Mouse (Mus musculus) left cerebral cortex, postnatal 4 days (tissue): ENCODE results near the gene Gpank1. TPM values are rescaled to one million over a fixed set of nuclear protein-coding genes. Genes with fewer than 3 reads are reported as not detected.

Experiments
- DNase-seq: peaks from one replicate; pipeline ENCODE4 v3.0.0-alpha.2; 2022
- intact Hi-C: fragments of 180-260 bp; cut with DNase I; formaldehyde crosslinking; loops from one replicate; pipeline ENCODE4 v1.15.1; 2025
- total RNA-seq, 2 experiments: library from RNA; stranded (reverse); gene quantifications; 2 replicates each; pipeline ENCODE4 v1.2.3; 2021

Gpank1 gene
- total RNA-seq, 2 experiments from 2014 or later, result 10.7 to 12.1 TPM

DNA sequence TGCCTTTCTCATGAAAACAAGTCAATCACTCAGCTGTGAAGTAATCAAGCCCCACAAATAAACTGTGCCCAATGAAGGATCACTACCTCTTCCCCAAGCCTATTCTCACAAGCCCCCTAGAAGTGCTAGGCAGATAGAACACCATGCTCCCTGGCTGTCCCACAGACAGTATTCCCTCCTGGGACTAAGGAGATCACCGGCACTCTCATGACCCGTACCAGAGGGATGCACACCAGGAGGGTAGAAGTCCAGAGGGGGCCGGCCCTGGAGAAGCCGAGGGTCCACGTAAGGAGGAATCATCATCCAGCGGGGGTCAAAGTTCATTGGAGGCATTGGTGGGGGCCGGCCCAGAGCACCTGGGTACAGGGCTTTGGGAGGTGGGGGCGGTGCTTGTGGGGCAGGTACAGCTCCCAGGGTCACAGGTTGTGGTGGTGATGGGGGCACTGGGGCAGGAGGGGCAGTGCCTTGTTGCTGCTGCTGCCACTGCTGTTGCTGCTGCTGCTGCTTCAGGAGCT lies 36.5 kb downstream of the Gpank1 start:
- intact Hi-C loops, result no loop called here

DNA sequence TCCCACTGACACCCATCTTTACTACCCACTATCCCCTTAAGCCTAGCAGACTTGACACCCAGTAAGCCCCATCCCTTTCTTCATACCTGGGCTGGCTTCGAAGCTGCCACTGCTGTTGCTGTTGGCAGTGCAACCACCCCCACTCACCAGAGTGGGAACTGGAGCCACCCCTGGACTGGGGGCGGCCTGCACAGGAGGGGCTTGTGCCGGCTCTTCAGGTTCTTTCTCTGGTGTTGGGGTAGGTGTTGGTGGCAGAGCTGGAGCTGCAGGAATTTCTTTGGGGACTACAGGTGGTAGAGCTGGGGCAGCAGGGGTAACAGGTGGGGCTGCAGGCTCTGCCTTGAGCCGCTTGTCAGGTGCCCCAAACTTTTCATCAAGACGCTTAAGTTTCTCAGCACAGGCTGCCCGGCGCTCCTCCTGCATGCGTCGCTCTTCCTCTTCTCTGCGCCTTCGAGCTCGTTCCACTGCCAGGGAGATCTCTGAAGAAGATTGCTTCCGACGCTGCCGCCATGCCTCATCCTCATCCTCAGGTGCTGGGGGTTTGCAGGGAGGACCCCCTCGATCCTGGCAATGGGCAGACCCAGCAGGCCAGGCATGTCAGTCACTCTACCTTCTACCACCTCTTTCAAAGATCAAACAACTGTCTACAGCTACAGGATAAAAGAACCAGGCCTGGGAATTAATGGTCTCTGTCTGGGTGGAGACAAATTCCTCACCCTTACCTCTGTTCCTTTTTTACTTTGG lies 37.8 kb downstream of the Gpank1 start:
- intact Hi-C loops, result no loop called here
- DNase-seq, result no peak

More for the DNA sequence above, 36.5 kb downstream of the Gpank1 start:
- no peak for DNase-seq

DNA sequence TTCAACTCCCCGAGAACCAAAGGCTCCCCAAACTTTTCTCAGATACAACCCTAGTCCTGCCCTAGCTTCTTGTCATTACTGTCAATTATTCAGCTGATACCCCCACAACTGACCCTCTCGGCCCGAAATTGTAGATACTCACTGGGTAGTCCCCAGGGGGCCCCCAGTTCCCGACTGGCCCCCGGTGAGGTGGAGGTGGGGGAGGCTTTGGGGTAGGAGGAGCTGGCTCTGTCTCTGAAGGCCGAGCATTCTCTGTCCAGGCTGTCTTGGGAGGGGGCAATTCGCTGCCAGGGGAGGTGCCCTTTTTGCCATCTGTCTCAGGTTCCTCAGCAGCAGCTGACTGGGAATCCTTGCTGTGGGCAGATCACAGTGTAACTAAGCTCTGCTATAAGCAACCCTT lies 38.4 kb downstream of the Gpank1 start:
- intact Hi-C loops, result no loop called here
- DNase-seq, result no peak

DNA sequence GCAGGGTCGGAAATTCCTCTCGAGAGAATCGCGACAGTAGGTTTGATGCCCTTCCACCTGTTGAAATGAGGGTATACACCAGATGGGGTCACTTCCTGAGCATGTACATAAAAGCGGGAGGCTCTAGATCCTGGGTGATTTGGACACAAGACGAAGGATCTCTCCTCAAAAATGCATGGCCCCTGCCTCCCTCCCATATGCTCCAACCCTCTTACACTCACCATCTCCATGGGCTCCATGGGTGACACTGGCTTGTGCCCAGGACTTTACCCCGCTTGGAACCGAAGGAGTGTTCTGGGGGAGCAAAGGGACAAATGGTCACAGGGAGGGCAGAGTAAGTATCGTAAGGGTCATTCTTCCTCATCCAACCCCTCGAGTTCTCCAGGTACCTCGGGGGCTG lies 40.2 kb downstream of the Gpank1 start:
- intact Hi-C loops, result no loop called here
- DNase-seq, result no peak

DNA sequence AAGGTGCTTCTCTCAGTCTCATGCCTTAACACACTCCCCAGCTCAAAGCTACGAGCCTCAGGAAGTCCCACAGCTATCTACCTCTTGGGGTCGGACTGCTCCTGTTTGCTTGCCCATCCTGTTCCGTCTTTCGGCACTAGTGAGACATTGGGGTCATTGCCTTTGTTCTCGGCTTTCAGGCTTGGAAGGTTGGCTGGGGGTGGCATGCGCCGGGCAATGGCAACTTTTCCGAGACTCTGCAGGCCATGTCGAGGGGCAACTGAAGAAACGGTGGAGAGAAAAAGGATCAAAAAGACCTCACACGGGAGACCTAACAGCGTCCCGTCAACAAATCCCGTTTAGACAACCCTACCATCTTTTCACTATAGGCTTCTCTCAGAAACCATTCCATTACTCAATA lies 40.9 kb downstream of the Gpank1 start:
- intact Hi-C loops, result no loop called here

DNA sequence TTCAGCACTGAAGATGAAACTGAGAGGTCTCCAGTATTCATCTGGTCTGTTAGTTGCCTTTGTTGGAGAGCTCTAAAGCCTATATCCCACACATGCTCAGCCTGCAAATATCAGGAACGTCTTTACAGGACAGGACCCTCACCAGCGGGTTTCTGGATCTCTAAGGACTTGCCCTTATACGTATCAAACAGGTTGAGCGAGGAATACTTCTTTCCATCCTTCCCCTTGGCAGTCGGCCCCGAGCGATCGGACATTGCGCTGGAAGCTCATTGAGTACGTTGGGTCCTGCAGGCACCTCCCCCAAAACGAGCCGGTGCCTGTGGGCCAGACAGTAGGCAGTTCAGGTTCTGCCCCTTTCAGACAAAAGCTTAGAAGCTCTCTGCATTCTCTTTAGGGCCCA lies 41.5 kb downstream of the Gpank1 start:
- no peak for DNase-seq
- intact Hi-C loops, result no loop called here

More for the DNA sequence above, 40.9 kb downstream of the Gpank1 start:
- DNase-seq, result no peak

DNA sequence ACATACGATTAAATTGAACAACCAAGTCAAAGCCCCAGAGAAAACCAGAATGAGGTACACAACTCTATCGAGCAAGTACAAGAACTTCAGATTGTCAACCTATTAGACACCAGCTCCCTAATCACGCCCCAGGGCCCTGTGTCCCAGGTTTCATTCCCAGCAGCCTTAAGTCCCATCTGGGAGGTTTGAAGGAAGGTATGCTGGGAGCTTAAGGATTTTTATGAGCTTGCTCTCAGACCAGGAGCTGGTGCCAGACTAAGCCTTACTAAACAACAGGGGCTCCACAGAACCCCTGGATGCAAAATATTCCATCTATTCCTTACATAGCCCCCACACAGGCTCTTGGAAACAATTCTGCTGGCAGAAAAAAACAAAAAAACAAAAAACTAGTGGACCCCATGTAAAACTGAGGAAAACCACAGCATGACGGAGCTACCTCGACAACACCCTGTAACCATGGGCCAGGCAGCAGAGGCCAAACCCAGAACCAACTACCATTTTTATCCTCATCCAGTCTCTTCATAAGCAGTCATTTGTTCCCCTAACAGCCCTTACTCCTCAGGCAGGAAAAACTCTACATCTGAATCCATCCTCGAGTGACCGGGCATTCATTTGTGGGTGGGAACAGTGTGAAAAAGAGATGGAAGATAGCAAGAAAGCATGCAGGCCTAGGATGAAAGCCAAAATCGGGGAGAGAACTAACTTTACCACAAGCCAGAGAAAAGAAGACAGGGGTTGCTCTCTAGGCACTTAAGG lies 42.2 kb downstream of the Gpank1 start:
- intact Hi-C loops, result no loop called here
- no peak for DNase-seq

DNA sequence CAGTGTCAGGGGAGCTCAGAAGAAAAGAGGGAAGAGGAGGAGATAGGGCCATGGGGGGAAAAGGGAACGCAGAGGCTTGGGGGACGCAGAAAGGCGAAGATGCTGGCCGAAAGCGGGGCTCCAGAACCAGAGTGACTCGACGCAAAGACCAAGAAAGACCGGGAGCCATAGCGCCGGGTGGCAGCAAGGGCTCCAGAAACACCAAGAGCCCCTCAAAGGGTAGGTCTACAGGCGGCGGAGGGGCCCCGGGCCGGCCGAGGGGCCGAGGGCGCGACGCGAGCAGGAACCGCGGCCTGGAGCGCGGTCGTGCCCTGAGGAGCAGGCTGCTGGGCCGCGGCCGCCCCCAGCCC lies 42.9 kb downstream of the Gpank1 start:
- no peak for DNase-seq
- intact Hi-C loops, result no loop called here

DNA sequence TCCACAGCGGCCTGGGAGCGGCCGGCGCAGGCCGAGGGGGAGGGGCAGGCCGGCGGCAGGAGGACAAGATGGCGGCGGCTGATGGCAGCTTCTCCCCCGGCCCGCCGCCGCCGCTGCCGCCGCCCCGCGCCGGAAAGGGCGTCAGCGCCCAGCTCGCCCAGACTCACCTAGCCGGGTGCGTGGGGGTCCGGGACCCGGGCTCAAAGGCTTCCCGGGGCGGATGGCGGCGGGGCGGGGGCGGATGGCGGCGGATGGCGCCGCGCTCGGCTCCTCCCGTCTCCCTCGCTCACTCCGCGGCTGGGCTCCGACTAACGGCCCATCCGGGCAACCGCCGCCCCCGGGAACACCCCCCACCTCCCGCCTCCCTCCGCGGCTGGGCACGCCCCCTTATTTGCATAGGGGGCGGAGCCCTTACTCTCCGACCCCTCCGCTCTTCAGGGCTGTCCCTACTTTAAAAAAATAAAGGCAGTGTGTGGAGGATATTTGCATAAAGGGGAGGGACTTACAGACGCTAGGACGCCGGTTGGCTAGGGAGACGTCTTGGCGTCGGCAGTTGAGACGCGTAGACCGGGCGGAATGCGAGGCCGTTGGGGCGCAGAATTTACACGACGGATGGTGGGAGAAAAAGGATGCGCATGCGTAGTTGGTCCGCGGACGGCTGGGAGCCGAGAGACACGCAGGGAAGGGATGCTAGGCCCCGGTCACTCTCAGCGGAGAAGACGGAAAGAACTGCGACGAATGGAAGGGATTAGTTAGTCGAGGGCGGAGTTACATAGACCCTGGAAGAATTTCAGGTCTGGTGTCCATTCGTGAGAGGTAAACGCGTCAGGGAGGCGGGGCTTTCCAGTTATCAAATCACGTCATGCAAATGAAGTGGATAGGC lies 43.6 kb downstream of the Gpank1 start, which contains the start of gene Prrc2a:
Gene Prrc2a (minus strand): TSS at position 330 of the 883 bp plus-strand sequence.
- intact Hi-C loops, result loop anchor here (5.0 kb wide), 1 partner anchor 67 kb away; the partner anchor contains the start of gene Atp6v1g2
- peak; percentile 99 for DNase-seq

DNA sequence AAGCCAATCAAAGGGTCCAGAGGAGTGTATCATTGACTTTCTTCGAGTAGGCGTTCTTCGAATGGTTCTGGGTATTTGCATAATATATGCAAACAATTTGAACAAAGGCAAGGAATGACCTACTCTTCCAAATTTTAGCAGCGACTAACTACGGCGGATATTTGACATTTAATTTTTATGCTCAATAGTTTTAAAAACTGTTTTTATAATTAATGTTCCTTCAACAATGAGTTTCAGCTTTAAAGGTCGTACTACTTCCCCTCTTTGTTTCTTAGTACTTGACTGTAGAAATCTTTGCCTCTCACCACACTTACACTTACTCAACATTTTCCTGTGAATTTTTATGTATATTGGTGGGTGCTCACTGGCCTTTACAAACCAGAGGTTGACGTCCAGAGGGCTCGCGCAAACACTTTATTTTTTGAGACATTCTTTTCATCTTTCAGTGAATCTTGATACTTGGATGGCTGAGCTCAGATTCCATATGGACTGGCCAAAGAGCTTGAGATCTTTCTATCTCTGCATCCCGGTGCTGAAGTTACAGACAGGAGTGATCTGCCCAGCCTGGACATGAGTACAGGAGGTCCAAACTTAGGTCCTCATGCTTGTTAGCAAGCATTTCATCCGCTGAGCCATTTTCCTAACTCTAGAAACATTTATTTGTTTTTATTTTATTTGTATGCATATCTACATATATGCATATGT lies 44.3 kb downstream of the Gpank1 start:
- no peak for DNase-seq
- intact Hi-C loops, result loop anchor here (2.0 to 5.0 kb wide), 2 partner anchors 29 to 67 kb away; partner anchors contain the start of genes Atp6v1g2 and Ltb

DNA sequence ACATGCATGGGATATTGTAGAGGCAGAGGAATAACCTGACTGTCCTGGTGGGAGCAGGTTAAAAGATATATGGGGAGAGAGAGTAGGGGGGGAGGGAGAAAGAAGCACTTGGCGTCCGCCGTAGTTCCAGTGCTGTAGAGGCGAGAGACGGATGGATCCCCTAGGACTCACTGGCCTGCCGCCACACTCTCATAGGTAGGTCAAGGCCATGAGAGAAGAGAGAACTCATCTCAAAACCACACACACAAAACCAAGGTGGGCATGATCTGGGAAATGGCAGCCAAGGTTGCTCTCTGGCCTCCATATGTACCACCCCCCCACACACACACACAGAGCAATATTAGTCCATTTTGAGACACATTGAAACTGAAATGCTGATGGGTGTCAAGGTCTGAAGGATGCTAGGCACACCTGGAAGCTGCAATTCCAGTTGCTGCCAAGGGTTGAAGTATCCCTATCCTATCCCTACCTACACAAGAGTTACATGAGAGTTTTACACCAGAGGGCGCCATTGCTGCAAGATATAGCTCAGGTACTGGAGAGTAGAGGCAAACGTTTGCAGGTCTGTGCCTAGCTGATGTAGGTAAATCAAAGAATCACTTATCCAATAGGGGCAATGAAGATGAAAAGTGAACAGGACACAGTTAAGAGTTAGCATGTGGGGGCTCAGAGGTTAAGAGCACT lies 45.2 kb downstream of the Gpank1 start:
- peak; percentile 65 for DNase-seq
- intact Hi-C loops, result loop anchor here (2.0 to 5.0 kb wide), 2 partner anchors 28 to 66 kb away; partner anchors contain the start of genes Atp6v1g2 and Ltb

DNA sequence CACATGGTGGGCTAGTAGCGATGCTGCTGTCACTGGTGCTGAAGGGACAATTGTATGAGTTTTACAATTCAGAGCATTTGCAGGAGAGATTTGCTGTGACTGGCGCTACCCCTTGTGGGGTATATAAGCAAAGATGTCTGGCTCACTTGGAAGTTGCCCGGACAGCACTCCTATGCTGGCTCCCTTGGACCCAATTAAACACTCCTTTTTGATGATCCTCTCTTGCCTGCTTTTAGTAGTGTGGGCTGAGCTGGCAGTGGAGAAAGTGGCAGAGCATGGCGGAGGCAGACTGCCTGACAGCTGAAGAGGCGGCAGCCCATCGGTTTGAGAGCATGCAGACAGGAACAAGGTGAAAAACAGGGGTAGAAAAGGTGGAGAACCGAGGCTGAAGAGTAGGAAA lies 46.5 kb downstream of the Gpank1 start:
- no peak for DNase-seq
- intact Hi-C loops, result loop anchor here (2.0 to 5.0 kb wide), 2 partner anchors 27 to 65 kb away; partner anchors contain the start of genes Atp6v1g2 and Ltb

DNA sequence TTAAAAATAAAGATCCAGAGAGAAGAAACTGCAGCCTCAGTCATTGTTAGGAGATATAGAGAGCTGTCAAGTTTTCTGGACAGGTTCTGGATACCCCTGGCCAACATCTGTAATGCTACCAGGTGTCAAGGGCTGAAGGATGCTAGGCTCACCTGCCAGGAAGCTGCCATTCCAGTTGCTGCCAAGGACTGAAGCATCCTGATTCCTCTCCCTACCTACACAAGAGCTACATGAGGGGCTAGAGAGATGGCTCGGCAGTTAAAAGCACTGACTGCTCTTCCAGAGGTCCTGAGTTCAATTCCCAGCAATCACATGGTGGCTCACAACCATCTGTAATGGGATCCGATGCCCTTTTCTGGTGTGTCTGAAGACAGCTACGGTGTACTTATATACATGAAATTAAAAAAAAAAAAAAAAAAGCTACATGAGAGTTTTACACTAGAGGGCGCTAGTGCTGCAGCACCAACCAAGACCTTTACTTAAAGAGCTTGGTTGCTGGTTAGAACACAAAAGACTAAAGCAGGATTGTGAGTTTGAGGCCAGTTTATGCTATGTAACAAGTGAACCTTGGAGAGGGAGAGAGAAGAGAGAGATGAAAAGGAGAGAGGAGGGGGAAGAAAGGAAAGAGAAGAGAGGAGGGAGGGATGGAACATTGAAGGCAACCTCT lies 47.4 kb downstream of the Gpank1 start:
- intact Hi-C loops, result loop anchor here (5.0 kb wide), 1 partner anchor 64 kb away; the partner anchor contains the start of gene Atp6v1g2
- no peak for DNase-seq

DNA sequence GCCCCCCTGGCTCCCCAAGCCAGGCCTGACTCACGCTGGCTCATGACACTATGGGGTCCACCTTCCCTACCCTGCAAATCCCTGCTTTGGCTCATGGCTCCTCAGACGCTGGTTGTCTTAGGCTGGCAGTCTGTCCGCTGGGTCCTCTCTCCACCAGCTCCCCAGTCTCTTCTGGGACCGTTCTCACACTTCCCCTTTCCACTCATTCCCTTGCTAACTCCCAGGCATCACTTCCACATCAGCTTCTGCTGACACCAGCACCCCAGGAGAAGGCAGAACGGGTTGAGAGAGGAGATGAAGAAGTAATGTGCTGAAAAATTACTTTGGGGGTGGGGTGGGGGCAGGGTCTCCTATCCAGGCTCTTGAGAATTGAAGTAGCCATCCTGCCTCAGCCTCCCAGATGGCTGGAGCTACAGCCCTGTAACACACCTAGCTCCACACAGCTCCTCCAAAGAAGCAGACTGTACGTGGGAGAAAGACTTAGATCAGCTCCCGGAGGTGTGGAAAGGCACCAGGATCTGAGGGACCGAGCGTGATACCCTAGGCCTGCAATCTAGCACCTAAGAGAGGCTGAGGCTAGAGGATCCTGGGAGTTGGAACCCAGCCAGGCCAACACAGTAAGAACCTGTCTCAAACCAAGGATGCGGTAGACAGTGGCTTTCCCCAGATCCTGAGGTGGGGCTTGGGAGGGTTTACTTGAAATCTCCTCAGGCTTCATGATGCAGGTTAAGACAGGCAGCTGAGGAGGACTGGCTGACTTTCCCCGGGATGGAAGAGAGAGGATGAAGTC lies 51.4 kb downstream of the Gpank1 start:
- intact Hi-C loops, result no loop called here
- DNase-seq, result no peak

DNA sequence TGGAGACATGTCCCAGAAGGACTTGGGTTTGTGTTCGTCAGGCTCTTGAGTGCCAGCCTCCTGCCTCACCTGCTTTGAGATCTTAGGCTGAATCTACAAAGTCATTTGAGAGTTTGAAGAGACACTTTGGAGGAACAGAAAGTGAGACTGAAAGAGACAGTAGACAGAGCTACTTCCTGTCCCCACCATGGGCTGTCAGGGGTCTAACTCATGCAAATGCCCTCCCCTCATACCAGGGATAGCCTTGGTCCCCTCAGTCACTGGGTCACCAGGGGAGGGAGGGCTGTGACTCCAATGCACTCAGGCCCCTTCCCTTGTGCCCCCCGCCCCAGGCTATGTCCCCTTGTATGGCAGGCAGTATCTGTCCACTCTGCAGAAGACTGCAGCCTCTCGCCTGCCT lies 52.1 kb downstream of the Gpank1 start:
- DNase-seq, result no peak
- intact Hi-C loops, result no loop called here
